Mouse (Mus musculus): ENCODE measurements around the gene Sspn. TPM values are rescaled to one million over a fixed set of nuclear protein-coding genes. Genes with fewer than 3 reads are reported as not detected.

The Sspn gene
- total and polyA plus RNA-seq, 3 experiments: 0.04 to 0.14 (median 0.13) TPM

GRCm38 (mm10) chr6:146006753-146007152, 75.3 kb downstream of the Sspn start:
- TF ChIP-seq E2F4 (IDR thresholded peaks at IDR 0.05; ENCODE audit: insufficient replicate concordance, low read depth, low read length) (no peak), POLR2AphosphoS2 (IDR thresholded peaks at IDR 0.05; ENCODE audit: low read depth, low read length) (no peak), TCF12 (IDR thresholded peaks at IDR 0.05; ENCODE audit: low read depth, low read length) (peak; percentile 34; the same call in 1 of the 2 replicates), MAX (IDR thresholded peaks at IDR 0.05; ENCODE audit: low read length) (no peak), MAZ (IDR thresholded peaks at IDR 0.05; ENCODE audit: low read depth, low read length) (no peak), PAX5 (IDR thresholded peaks at IDR 0.05; ENCODE audit: low read length) (no peak), CHD2 (IDR thresholded peaks at IDR 0.05; ENCODE audit: low read length) (peak; percentile 25; the same call in 1 of the 2 replicates), ZC3H11A (IDR thresholded peaks at IDR 0.05; ENCODE audit: low read depth, low read length) (no peak)

GRCm38 (mm10) chr6:146008450-146008981, 77.1 kb downstream of the Sspn start:
- no peaks in the 10 kb centered on the region for H3K9me3 ChIP-seq (replicated peaks; ENCODE audit: low read length)
- no peak for DNase-seq (ENCODE audit: extremely low read depth)
- in situ Hi-C loops (cut with MboI; ENCODE audit: low pct_ligation_motif_present, low pct_unique_long_range_greater_than_20kb, low sequenced_read_pairs) (no loop called here), dilution Hi-C loops (cut with MboI; ENCODE audit: extremely low pct_ligation_motif_present, extremely low pct_unique_long_range_greater_than_20kb, low sequenced_read_pairs) (no loop called here)
- H3K27me3 ChIP-seq (replicated peaks): no peaks in the 10 kb centered on the region
- no peaks in the 10 kb centered on the region for H3K36me3 ChIP-seq (replicated peaks in 1 of 2; ENCODE audit: control insufficient read depth in 1 of 2, insufficient read depth in 1 of 2, low read length in 1 of 2)
- peaks cover 30 to 59% of the 10 kb centered on the region in 2 experiments for H3K4me1 ChIP-seq (ENCODE audit: control insufficient read depth in 1 of 2, insufficient read depth in 2 of 2)
- H3K27ac ChIP-seq (ENCODE audit: insufficient read depth, low read depth): no peak overlapping the region
- TF ChIP-seq SIN3A (IDR thresholded peaks at IDR 0.05; ENCODE audit: low read length): no peak
- TF ChIP-seq MAFK (IDR thresholded peaks at IDR 0.05; ENCODE audit: insufficient replicate concordance, low read length): no peak
- TF ChIP-seq NRF1 (IDR thresholded peaks at IDR 0.05; ENCODE audit: low read depth, low read length): no peak
- TF ChIP-seq MXI1 (IDR thresholded peaks at IDR 0.05; ENCODE audit: low read depth, low read length): no peak
- no peak for TF ChIP-seq PAX5 (IDR thresholded peaks at IDR 0.05; ENCODE audit: low read length)
- TF ChIP-seq JUND (conservative IDR thresholded peaks at IDR 0.05; ENCODE audit: low read depth, low read length): no peak
- TF ChIP-seq CHD1 (IDR thresholded peaks at IDR 0.05; ENCODE audit: low read depth, low read length): no peak
- no peak for TF ChIP-seq GABPA (IDR thresholded peaks at IDR 0.05; ENCODE audit: insufficient replicate concordance, low read depth, low read length)
- TF ChIP-seq USF2 (conservative IDR thresholded peaks at IDR 0.05; ENCODE audit: low read depth, low read length): no peak
- TF ChIP-seq EP300 (IDR thresholded peaks at IDR 0.05; ENCODE audit: low read length): no peak
- TF ChIP-seq TBP (conservative IDR thresholded peaks at IDR 0.05; ENCODE audit: low read depth, low read length): no peak
- no peak; a peak in 1 of 4 replicates for TF ChIP-seq CTCF (conservative IDR thresholded peaks at IDR 0.05 in 1 of 2, IDR thresholded peaks at IDR 0.05 in 1 of 2; ENCODE audit: low read depth in 2 of 2, low read length in 2 of 2)
- no peak for TF ChIP-seq NELFE (IDR thresholded peaks at IDR 0.05; ENCODE audit: low read depth, low read length)
- TF ChIP-seq BHLHE40 (IDR thresholded peaks at IDR 0.05; ENCODE audit: low read depth, low read length): no peak
- H3K4me2 ChIP-seq (ENCODE audit: insufficient read depth, low read depth, poor library complexity, severe bottlenecking): no peak overlapping the region
- H3K4me3 ChIP-seq (replicated peaks in 1 of 3; ENCODE audit: low read depth in 2 of 3, low read length in 2 of 3, poor library complexity in 1 of 3): no peak overlapping the region
- no peaks in the 10 kb centered on the region for H3K79me2 ChIP-seq (replicated peaks; ENCODE audit: control insufficient read depth, extremely low read depth, insufficient read depth, poor library complexity, severe bottlenecking)
- no peak overlapping the region for H3K9ac ChIP-seq (ENCODE audit: insufficient read depth, low read depth)

More at GRCm38 (mm10) chr6:146006753-146007152, 75.3 kb downstream of the Sspn start:
- H3K79me2 ChIP-seq (replicated peaks; ENCODE audit: control insufficient read depth, extremely low read depth, insufficient read depth, poor library complexity, severe bottlenecking): no peaks in the 10 kb centered on the region
- dilution Hi-C loops (cut with MboI; ENCODE audit: extremely low pct_ligation_motif_present, extremely low pct_unique_long_range_greater_than_20kb, low sequenced_read_pairs) (no loop called here), in situ Hi-C loops (cut with MboI; ENCODE audit: low pct_ligation_motif_present, low pct_unique_long_range_greater_than_20kb, low sequenced_read_pairs) (no loop called here)
- peak; percentile 49 for DNase-seq (ENCODE audit: extremely low read depth)
- no peaks in the 10 kb centered on the region for H3K9me3 ChIP-seq (replicated peaks; ENCODE audit: low read length)
- H3K4me1 ChIP-seq (ENCODE audit: control insufficient read depth in 1 of 2, insufficient read depth in 2 of 2): peaks cover 44 to 76% of the 10 kb centered on the region in 2 experiments
- no peaks in the 10 kb centered on the region for H3K27me3 ChIP-seq (replicated peaks)
- no peak overlapping the region for H3K4me2 ChIP-seq (ENCODE audit: insufficient read depth, low read depth, poor library complexity, severe bottlenecking)
- H3K27ac ChIP-seq (ENCODE audit: insufficient read depth, low read depth): no peak overlapping the region
- H3K9ac ChIP-seq (ENCODE audit: insufficient read depth, low read depth): no peak overlapping the region
- H3K4me3 ChIP-seq (replicated peaks in 1 of 3; ENCODE audit: low read depth in 2 of 3, low read length in 2 of 3, poor library complexity in 1 of 3): no peak overlapping the region
- peaks cover 0 to 10% of the 10 kb centered on the region in 2 experiments for H3K36me3 ChIP-seq (replicated peaks in 1 of 2; ENCODE audit: control insufficient read depth in 1 of 2, insufficient read depth in 1 of 2, low read length in 1 of 2)

Data from CH12.LX (cell line).